Mouse (Mus musculus): ENCODE measurements around the gene Rangrf. TPM values are rescaled to one million over a fixed set of nuclear protein-coding genes. Genes with fewer than 3 reads are reported as not detected.

Rangrf gene
- polyA plus RNA-seq (2017; shearing (Covaris generic)) = 10.0 TPM

GRCm38 (mm10) chr11:68975085-68975484 lies at the start of gene Rangrf:
TSS of gene Rangrf (minus strand) at chr11:68975185.

GRCm38 (mm10) chr11:69015644-69016441 lies 40.9 kb upstream of the Rangrf start, which contains the start of gene Ctc1:
TSS of gene Ctc1 (plus strand) at chr11:69015911.

GRCm38 (mm10) chr11:69008182-69009121 lies 33.5 kb upstream of the Rangrf start, which contains the start of gene Pfas:
TSS of gene Pfas (minus strand) at chr11:69008460.

GRCm38 (mm10) chr11:68967337-68968282 lies 7.4 kb downstream of the Rangrf start, which contains the start of gene Slc25a35:
TSS of gene Slc25a35 (plus strand) at chr11:68968131.

GRCm38 (mm10) chr11:68957308-68957707 lies 17.7 kb downstream of the Rangrf start, which contains the start of gene Arhgef15:
TSS of gene Arhgef15 (minus strand) at chr11:68957480.

GRCm38 (mm10) chr11:68926981-68927380 lies 48.0 kb downstream of the Rangrf start, which contains the start of gene Odf4:
TSS of gene Odf4 (minus strand) at chr11:68927081.

Other genes starting within 250 kb of the Rangrf start
- gene Ndel1, start 103.3 kb downstream of the Rangrf start, polyA plus RNA-seq (2017; shearing (Covaris generic)) = 150 TPM
- not detected for gene Rnf222, start 86.6 kb downstream of the Rangrf start, polyA plus RNA-seq (2017; shearing (Covaris generic))
- gene Rpl26, start 73.6 kb downstream of the Rangrf start, polyA plus RNA-seq (2017; shearing (Covaris generic)) = 1,162 TPM
- 0.32 TPM for gene Odf4, start 48.1 kb downstream of the Rangrf start, polyA plus RNA-seq (2017; shearing (Covaris generic))
- gene Arhgef15, start 17.7 kb downstream of the Rangrf start, polyA plus RNA-seq (2017; shearing (Covaris generic)) = 0.19 TPM
- gene Slc25a35, start 7.1 kb downstream of the Rangrf start, polyA plus RNA-seq (2017; shearing (Covaris generic)) = 10.2 TPM
- gene Pfas, start 33.3 kb upstream of the Rangrf start, polyA plus RNA-seq (2017; shearing (Covaris generic)) = 2.6 TPM
- gene Ctc1, start 40.7 kb upstream of the Rangrf start, polyA plus RNA-seq (2017; shearing (Covaris generic)) = 22.0 TPM
- gene Aurkb, start 70.5 kb upstream of the Rangrf start, polyA plus RNA-seq (2017; shearing (Covaris generic)) = 0.25 TPM
- gene Borcs6, start 84.5 kb upstream of the Rangrf start, polyA plus RNA-seq (2017; shearing (Covaris generic)) = 3.8 TPM
- 4.3 TPM for gene Tmem107, start 95.6 kb upstream of the Rangrf start, polyA plus RNA-seq (2017; shearing (Covaris generic))
- gene Vamp2, start 113.3 kb upstream of the Rangrf start, polyA plus RNA-seq (2017; shearing (Covaris generic)) = 265 TPM
- gene Per1, start 120.0 kb upstream of the Rangrf start, polyA plus RNA-seq (2017; shearing (Covaris generic)) = 80.9 TPM
- gene Hes7, start 145.2 kb upstream of the Rangrf start, polyA plus RNA-seq (2017; shearing (Covaris generic)) = not detected
- gene 9130213A22Rik, start 147.4 kb upstream of the Rangrf start, polyA plus RNA-seq (2017; shearing (Covaris generic)) = not detected
- 0.07 TPM for gene Aloxe3, start 150.7 kb upstream of the Rangrf start, polyA plus RNA-seq (2017; shearing (Covaris generic))
- gene Alox12b, start 181.8 kb upstream of the Rangrf start, polyA plus RNA-seq (2017; shearing (Covaris generic)) = not detected
- 0.25 TPM for gene Alox8, start 222.7 kb upstream of the Rangrf start, polyA plus RNA-seq (2017; shearing (Covaris generic))